Mouse (Mus musculus): ENCODE data around the gene Epha7. TPM values are rescaled to one million over a fixed set of nuclear protein-coding genes. Genes with fewer than 3 reads are reported as not detected.

Gene Epha7
- polyA plus RNA-seq, 1 experiment from 2014 or later, result 5.4 TPM

GRCm38 (mm10) chr4:28850388-28850787 lies 37.5 kb downstream of the Epha7 start:
- no peak overlapping the region for H3K9ac ChIP-seq (replicated peaks; ENCODE audit: low read depth)
- TF ChIP-seq CTCF (IDR thresholded peaks at IDR 0.05), result no peak
- TF ChIP-seq EP300 (IDR thresholded peaks at IDR 0.05), result no peak
- H3K4me1 ChIP-seq (ENCODE audit: insufficient read depth, low read depth, low read length), result no peaks in the 10 kb centered on the region
- no peak overlapping the region for H3K27ac ChIP-seq (ENCODE audit: low read length)
- 33% methylated on average over 2 of the region's 2 CpGs for WGBS
- no peak overlapping the region for H3K4me3 ChIP-seq (ENCODE audit: low read depth, low read length)
- no peaks in the 10 kb centered on the region for H3K36me3 ChIP-seq (ENCODE audit: insufficient read depth, low read length)
- ATAC-seq (no peak), DNase-seq (ENCODE audit: low spot score) (no peak)
- H3K9me3 ChIP-seq (ENCODE audit: low read length), result no peaks in the 10 kb centered on the region
- H3K27me3 ChIP-seq (replicated peaks; ENCODE audit: insufficient read depth, low read length), result no peaks in the 10 kb centered on the region
- H3K4me2 ChIP-seq (replicated peaks; ENCODE audit: low read depth, low read length), result no peak overlapping the region

- Histone ChIP-seq H3K9ac (replicated peaks; ENCODE audit: low read depth) (no peak overlapping the region), H3K36me3 (ENCODE audit: insufficient read depth, low read length) (no peaks in the 10 kb centered on the region), H3K4me2 (replicated peaks; ENCODE audit: low read depth, low read length) (no peak overlapping the region), H3K4me3 (ENCODE audit: low read depth, low read length) (no peak overlapping the region), H3K27ac (ENCODE audit: low read length) (no peak overlapping the region), H3K4me1 (ENCODE audit: insufficient read depth, low read depth, low read length) (no peaks in the 10 kb centered on the region), H3K27me3 (replicated peaks; ENCODE audit: insufficient read depth, low read length) (no peaks in the 10 kb centered on the region), H3K9me3 (ENCODE audit: low read length) (no peaks in the 10 kb centered on the region)
- no peak for ATAC-seq
- no peak for TF ChIP-seq CTCF (IDR thresholded peaks at IDR 0.05)
- TF ChIP-seq EP300 (IDR thresholded peaks at IDR 0.05), result no peak
- no peak for DNase-seq (ENCODE audit: low spot score)
- WGBS, result 69% methylated on average over 6 of the region's 6 CpGs
Measured at GRCm38 (mm10) chr4:28862845-28863666, 50.1 kb downstream of the Epha7 start.

- no peaks in the 10 kb centered on the region for H3K4me1 ChIP-seq (ENCODE audit: insufficient read depth, low read depth, low read length)
- no peaks in the 10 kb centered on the region for H3K9me3 ChIP-seq (ENCODE audit: low read length)
- DNase-seq (ENCODE audit: low spot score) (no peak), ATAC-seq (no peak)
- TF ChIP-seq EP300 (IDR thresholded peaks at IDR 0.05) (no peak), CTCF (IDR thresholded peaks at IDR 0.05) (no peak)
- no peaks in the 10 kb centered on the region for H3K36me3 ChIP-seq (ENCODE audit: insufficient read depth, low read length)
- no peak overlapping the region for H3K27ac ChIP-seq (ENCODE audit: low read length)
- no peak overlapping the region for H3K4me3 ChIP-seq (ENCODE audit: low read depth, low read length)
- 55% methylated on average over 2 of the region's 2 CpGs for WGBS
- no peaks in the 10 kb centered on the region for H3K27me3 ChIP-seq (replicated peaks; ENCODE audit: insufficient read depth, low read length)
- no peak overlapping the region for H3K9ac ChIP-seq (replicated peaks; ENCODE audit: low read depth)
- H3K4me2 ChIP-seq (replicated peaks; ENCODE audit: low read depth, low read length), result no peak overlapping the region
Measured at GRCm38 (mm10) chr4:28866411-28866810, 53.5 kb downstream of the Epha7 start.

GRCm38 (mm10) chr4:28871615-28872014 lies 58.7 kb downstream of the Epha7 start:
- Histone ChIP-seq H3K27me3 (replicated peaks; ENCODE audit: insufficient read depth, low read length) (no peaks in the 10 kb centered on the region), H3K4me1 (ENCODE audit: insufficient read depth, low read depth, low read length) (no peaks in the 10 kb centered on the region), H3K4me2 (replicated peaks; ENCODE audit: low read depth, low read length) (no peak overlapping the region), H3K4me3 (ENCODE audit: low read depth, low read length) (no peak overlapping the region), H3K9ac (replicated peaks; ENCODE audit: low read depth) (no peak overlapping the region), H3K9me3 (ENCODE audit: low read length) (no peaks in the 10 kb centered on the region), H3K27ac (ENCODE audit: low read length) (no peak overlapping the region), H3K36me3 (ENCODE audit: insufficient read depth, low read length) (no peaks in the 10 kb centered on the region)
- no peak for DNase-seq (ENCODE audit: low spot score)
- TF ChIP-seq EP300 (IDR thresholded peaks at IDR 0.05), result no peak
- no peak for TF ChIP-seq CTCF (IDR thresholded peaks at IDR 0.05)
- 87% methylated on average over 11 of the region's 11 CpGs for WGBS
- ATAC-seq, result no peak

- no peak for ATAC-seq
- no peaks in the 10 kb centered on the region for H3K36me3 ChIP-seq (ENCODE audit: insufficient read depth, low read length)
- H3K27me3 ChIP-seq (replicated peaks; ENCODE audit: insufficient read depth, low read length), result no peaks in the 10 kb centered on the region
- H3K9me3 ChIP-seq (ENCODE audit: low read length), result no peaks in the 10 kb centered on the region
- no peak for TF ChIP-seq EP300 (IDR thresholded peaks at IDR 0.05)
- no peak for TF ChIP-seq CTCF (IDR thresholded peaks at IDR 0.05)
- no peak overlapping the region for H3K9ac ChIP-seq (replicated peaks; ENCODE audit: low read depth)
- 85% methylated on average over 5 of the region's 5 CpGs for WGBS
- H3K4me3 ChIP-seq (ENCODE audit: low read depth, low read length), result no peak overlapping the region
- H3K4me2 ChIP-seq (replicated peaks; ENCODE audit: low read depth, low read length), result no peak overlapping the region
- no peak for DNase-seq (ENCODE audit: low spot score)
- H3K27ac ChIP-seq (ENCODE audit: low read length), result no peak overlapping the region
- no peaks in the 10 kb centered on the region for H3K4me1 ChIP-seq (ENCODE audit: insufficient read depth, low read depth, low read length)
Measured at GRCm38 (mm10) chr4:28881271-28882044, 68.5 kb downstream of the Epha7 start.

GRCm38 (mm10) chr4:28889630-28890029 lies 76.7 kb downstream of the Epha7 start:
- no peak for ATAC-seq
- DNase-seq (ENCODE audit: low spot score), result no peak
- Histone ChIP-seq H3K36me3 (ENCODE audit: insufficient read depth, low read length) (no peaks in the 10 kb centered on the region), H3K9ac (replicated peaks; ENCODE audit: low read depth) (no peak overlapping the region), H3K4me3 (ENCODE audit: low read depth, low read length) (no peak overlapping the region), H3K27me3 (replicated peaks; ENCODE audit: insufficient read depth, low read length) (no peaks in the 10 kb centered on the region), H3K4me1 (ENCODE audit: insufficient read depth, low read depth, low read length) (no peaks in the 10 kb centered on the region), H3K27ac (ENCODE audit: low read length) (no peak overlapping the region), H3K4me2 (replicated peaks; ENCODE audit: low read depth, low read length) (no peak overlapping the region), H3K9me3 (ENCODE audit: low read length) (no peaks in the 10 kb centered on the region)
- WGBS, result 69% methylated on average over 5 of the region's 5 CpGs
- no peak for TF ChIP-seq CTCF (IDR thresholded peaks at IDR 0.05)
- TF ChIP-seq EP300 (IDR thresholded peaks at IDR 0.05), result no peak

Data from lung, postnatal 0 days (tissue).